Mouse (Mus musculus) gastrocnemius, adult 8-10 months (tissue): Measurements from ENCODE around the gene Slu7. TPM values are rescaled to one million over a fixed set of nuclear protein-coding genes. Genes with fewer than 3 reads are reported as not detected.
A peak's percentile ranks its signal among the peaks of the same experiment; 100 is the strongest.

Source experiments
- DNase-seq, 2 experiments: peaks; one replicate each; pipeline ENCODE4 v3.0.0; 2022; ENCODE audit warnings: low spot score in 2 of 2
- total RNA-seq, 4 experiments: library from RNA; stranded (reverse); gene quantifications; 2 replicates each; pipeline ENCODE4 v1.2.4; 2022

Slu7 gene
- 10 to 100 TPM; 29.9 to 33.9 (median 32.3) TPM for total RNA-seq

DNA sequence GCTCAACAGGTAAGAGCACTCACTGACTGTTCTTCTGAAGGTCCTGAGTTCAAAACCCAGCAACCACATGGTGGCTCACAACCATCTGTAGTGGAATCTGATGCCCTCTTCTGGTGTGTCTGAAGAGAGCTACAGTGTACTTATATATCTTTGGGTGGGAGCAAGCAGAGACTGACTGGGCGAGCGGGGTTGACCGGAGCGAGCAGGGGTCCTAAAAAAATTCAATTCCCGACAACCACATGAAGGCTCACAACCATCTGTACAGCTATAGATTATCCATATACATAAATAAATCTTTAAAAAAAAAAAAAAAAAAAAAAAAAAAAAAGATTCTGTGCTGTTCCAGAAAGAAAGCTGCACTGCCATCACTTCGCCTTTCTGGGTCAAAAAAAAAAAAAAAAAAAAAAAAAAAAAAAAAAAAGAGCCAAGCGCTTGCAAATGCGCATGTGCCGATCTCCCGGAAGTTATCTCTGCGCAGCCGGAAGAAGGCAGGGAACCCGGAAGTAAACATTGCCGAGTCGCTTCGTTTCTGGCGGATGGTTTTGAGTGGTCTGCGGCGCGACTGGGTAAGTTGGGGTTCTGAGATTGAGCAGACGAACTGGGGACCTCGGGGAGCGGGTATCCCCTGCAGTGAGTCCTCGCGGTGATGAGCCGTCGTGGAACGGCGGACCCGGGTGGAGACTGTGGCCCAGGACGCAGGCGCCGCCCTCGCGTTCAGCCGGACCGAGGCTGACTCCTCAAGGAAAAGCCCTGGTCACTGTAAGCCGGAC lies at the start of gene Slu7:
Gene Slu7 (plus strand): TSS at position 491 of the 770 bp plus-strand sequence.
- peak; percentile 21 to 46 for DNase-seq

DNA sequence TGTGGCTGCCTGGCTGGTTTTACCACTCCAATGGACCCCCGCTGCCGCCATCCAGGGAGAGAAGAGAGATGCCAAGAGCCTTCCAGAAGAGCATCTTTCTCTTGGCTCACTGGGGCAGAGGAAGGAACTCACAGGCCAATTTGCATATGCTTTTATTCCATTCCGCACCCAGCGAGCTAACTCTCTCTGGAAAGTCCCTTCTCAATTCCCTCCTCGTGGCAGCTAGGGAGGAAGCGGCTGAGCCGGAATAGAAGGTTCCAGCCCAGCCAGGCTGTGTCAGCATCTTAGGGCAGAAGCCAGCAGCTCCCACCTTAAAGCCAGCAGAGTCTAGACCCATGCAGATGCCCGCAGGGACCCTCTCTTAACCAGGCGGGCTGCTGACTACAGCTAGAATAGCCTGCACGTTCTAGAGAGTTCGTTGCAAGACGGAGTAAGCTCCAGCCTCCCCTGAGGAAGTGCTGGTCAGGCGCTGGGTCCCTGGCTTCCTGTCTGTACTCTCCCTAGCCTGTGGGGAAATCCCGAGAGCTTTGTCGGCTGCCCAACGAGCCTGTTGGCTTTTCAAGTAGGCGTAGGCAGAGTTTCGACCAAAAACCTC lies 48.4 kb upstream of the Slu7 start:
- DNase-seq, result peak; percentile 2 to 16

GRCm38 (mm10) chr11:43385716-43386115 lies 47.8 kb upstream of the Slu7 start:
- no peak for DNase-seq

DNA sequence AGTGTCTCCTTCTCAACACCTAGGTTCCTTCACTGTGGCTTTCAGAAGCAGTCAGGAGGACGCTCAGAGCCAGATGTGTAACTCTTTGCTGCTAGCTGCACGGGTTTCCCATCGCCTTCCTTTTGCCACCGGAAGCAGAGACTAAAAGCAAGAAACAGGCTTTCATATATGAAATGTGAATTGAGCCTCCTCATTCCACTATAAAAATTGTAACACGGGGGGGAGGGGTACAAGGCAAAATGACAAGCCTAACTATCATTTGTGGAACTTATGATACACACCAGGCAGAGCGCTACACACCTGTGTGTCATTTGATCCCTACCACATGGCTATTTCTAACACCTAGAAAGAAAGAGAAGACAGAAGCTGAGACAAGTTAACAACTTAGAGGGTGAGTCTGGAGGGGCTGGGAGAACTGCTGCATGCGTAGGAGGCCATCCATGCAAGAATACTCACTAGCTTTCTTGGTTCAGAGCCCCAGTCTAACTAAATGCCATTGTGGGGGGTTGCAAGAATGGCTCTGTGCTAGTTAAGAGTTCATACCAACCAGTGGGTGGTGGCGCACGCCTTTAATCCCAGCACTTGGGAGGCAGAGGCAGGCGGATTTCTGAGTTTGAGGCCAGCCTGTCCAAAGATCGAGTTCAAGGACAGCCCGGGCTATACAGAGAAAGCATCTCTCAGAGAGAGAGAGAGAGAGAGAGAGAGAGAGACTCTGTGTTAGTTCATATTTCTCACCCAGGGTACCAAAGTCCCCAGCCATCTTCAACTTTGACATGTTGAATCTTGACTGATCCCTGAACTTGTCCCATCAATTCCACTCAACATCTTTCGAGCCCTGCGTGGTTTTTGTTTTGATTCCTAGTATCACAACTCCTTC lies 46.3 kb upstream of the Slu7 start:
- no peak for DNase-seq

DNA sequence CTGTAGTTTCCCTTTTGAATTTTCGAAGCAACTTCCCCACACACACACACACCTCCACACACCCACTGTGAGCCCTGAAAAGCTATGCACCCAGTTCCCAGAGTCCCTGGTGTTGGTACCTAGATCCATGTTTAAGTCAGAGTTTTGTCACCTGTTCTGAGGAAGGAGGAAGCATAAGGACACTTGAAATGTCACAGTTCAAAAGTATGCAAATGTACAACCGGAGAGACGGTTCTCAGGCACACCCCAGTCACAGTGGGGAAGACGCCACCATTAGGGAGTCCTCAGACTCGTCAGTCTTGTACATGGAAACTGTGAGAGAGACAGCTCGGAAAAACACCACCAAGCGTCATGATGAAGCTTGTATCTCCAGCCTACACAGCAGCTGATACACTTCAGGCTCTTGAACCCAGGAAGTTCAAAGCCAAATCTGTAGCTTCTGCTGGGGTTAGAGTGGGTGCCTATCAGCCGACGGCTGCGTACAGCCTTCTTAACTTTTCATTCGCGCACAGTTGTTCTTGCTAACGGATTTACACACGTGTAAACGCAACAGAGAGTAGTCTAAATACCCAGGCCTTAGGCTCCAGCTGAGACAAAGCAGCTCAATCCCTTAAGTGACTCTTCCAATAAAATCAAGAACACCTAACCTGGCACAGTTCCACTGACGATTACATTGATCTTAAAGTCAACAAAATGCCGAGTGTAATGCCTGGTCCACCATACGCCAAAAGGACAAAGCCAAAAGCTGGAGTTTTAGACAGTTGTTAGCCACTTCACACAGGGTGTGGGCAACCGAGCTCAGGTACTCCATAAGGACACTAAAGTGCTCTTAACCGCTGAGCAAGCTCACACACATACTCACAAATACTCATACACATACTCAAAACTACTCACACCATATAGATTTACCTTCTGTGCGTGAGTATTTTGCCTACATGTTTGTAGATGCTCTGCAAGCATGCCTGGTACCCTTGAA lies 45.1 kb upstream of the Slu7 start:
- no peak for DNase-seq

DNA sequence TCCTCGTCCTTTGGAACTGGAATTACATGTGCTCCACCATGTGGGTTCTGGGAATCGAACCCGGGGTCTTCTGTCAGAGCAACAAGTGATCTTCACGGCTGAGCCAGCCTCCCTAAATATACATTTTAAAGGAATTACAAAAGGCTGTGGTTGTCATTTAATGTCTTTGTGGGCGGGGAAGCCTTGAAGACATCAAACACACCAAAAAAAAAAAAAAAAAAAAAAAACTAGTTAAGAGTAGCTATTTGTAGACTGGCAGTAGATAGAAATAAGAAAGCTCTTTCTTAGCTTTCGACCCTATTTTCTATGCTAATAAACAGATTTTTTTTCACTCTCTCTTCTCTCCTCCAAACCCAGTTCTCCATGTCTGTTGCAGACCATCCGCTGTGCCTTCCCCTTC lies 44.4 kb upstream of the Slu7 start:
- DNase-seq, result no peak

DNA sequence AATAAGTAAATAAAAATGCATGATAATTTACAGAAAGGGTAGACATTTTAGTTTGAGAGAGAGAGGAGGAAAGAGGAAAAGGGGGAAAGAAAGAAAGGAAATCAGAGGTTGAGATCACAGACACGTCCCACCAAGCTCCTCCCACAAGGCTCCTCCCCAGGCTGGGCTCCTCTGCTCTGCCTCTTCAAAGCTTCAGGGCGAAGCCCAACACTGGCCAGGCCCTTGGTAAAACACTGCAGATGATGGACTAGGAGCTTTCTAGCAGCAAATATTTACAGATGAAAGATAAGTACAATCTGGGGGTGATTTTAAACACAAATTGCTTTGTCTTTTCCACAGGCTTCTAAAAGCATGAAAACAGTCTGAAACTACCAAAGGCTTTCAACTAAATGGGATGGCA lies 40.8 kb upstream of the Slu7 start:
- DNase-seq, result no peak

- DNase-seq, result no peak
Measured at GRCm38 (mm10) chr11:43393325-43393724, 40.2 kb upstream of the Slu7 start.

DNA sequence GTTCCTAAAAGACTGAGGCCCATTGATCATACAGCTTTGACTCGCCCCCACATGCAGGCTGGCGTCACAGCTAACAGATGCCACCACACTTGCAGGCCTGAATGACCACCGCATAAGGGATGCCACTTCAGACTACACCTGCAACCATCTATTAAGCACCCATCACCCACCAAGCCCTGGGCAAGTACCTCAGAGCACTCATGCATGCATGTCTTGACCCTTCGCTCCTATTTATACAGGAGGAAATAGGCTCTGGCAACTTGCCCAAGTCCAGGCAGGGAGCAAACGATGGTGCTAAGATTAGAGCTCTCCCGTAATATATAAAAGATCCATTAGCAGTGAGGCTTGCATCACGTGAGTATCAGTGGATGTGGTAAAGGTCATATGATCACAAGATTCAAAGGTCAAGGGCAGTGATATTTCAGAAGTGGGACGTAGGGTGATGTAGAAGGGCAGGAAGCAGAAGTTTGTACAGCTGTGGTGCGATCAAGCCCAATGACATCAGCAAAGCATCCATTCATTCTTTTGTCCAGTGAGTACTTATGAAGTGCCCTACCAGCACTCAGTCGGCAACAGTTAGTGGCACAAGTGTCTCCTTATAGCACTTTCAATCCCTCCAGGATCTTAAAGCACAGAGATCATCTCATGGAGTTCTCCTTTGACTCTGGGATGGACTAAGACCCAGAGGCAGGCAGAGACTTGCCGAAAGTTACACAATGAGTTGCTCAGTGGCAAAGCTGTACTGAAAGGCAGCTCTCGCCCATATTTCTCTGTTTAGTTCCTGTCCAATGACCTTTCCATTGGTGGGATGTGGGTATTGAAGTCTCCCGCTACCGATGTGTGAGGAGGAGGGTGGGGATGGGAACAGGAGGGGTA lies 38.2 kb upstream of the Slu7 start:
- no peak for DNase-seq

DNA sequence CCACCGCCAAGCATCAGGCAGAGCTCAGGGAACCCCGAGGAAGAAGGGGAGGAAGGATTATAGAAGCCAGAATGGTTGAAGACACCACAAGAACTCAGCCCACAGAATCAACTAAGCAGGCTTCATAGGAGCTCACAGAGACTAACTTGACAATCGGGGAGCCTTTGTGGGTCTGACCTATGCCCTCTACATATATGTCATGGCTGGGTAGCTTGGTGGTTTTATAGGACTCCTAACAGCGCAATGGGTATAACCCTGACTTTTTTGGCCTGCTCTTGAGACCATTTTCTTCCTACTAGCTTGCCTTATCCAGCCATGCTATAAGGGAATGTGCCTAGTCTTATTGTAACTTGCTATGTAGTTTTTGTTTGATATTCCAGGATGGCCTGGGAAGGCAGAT lies 37.3 kb upstream of the Slu7 start:
- DNase-seq, result no peak

GRCm38 (mm10) chr11:43396672-43397071 lies 36.9 kb upstream of the Slu7 start:
- DNase-seq, result no peak

- no peak for DNase-seq
Measured at GRCm38 (mm10) chr11:43399297-43399696, 34.2 kb upstream of the Slu7 start.

GRCm38 (mm10) chr11:43400131-43400530 lies 33.4 kb upstream of the Slu7 start:
- DNase-seq, result no peak

- no peak for DNase-seq
Measured at GRCm38 (mm10) chr11:43404150-43404807, 29.3 kb upstream of the Slu7 start.

GRCm38 (mm10) chr11:43408888-43409287 lies 24.7 kb upstream of the Slu7 start:
- DNase-seq, result no peak

GRCm38 (mm10) chr11:43410291-43410690 lies 23.3 kb upstream of the Slu7 start:
- no peak for DNase-seq

GRCm38 (mm10) chr11:43411413-43411812 lies 22.1 kb upstream of the Slu7 start:
- peak; percentile 21 to 41 for DNase-seq

DNA sequence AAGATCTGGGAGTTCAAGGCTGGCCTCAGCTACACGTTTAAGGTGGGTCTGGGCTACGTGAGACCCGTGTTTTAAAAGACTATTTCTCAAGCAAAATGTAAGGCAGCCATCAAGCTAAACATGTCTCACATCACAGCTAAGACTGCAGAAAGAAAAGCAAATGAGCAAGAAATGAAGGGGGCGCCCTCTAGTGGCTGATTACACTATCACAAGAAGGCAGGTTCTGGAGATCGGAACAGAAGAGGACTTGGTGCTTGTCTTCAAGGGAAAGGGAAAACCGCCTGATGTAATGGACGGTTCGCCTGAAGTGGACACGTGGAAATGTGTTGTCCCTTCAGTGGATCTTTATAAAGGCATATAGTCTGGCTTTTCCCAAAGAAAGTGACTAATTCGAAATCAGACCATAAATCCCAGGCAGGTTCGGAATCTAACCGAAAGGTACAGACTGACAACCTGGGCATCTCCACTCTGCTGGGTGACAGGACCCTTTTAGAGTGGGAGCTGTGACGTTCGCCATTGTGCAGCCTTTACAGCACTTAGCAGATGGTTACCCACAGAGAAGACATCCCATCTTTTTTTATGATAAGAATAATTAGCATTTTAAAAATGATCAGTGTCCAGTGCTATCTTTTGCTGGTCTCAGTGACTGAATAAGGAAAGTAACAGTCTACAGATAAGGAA lies 20.6 kb upstream of the Slu7 start:
- DNase-seq, result peak; percentile 36 to 48

GRCm38 (mm10) chr11:43417201-43417600 lies 16.3 kb upstream of the Slu7 start:
- no peak for DNase-seq
